Mouse (Mus musculus): ENCODE measurements at regions not wholly inside any gene's neighbourhood (a gene's known extent, or its start where the extent isn't known, plus 50 kb on each side); places are given as distances from the start of the nearest gene placed in this dataset.

DNA sequence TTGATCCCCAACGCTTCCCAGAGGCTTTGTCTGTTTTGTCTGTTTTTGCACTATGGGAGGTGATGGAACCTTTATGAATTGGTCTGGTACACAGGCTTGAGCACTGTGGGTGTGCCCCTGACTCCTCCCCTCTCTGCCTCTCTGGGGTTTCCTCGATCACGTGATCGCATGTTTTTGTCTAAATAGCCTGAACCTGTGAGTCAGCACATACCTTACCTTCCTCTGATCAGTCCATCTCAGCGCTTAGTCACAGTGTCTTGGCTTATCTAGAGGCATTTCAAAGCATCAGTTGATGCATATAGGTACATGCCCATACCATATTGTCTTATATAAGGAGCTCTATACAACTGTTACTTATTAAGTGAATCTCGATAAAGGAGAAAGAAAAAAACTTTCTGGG, 72.4 kb upstream of the Hnrnpk start:
- no peak overlapping the region for H3K27ac ChIP-seq (ENCODE audit: low read depth)
- H3K4me1 ChIP-seq (ENCODE audit: control insufficient read depth, insufficient read depth), result no peaks in the 10 kb centered on the region
- TF ChIP-seq EP300 (IDR thresholded peaks at IDR 0.05; ENCODE audit: low read depth) (no peak), CTCF (IDR thresholded peaks at IDR 0.05; ENCODE audit: low read depth) (no peak)
- no peak overlapping the region for H3K4me3 ChIP-seq (ENCODE audit: low read depth, low read length)
- no peak overlapping the region for H3K9ac ChIP-seq (replicated peaks; ENCODE audit: low read depth, low read length)
- H3K4me2 ChIP-seq (ENCODE audit: low read depth, low read length), result no peak overlapping the region
- H3K36me3 ChIP-seq (replicated peaks; ENCODE audit: control insufficient read depth, insufficient read depth, low read length), result no peaks in the 10 kb centered on the region
- H3K27me3 ChIP-seq (ENCODE audit: control insufficient read depth, insufficient read depth, low read length), result no peaks in the 10 kb centered on the region
- 59% methylated on average over 6 of the region's 6 CpGs for WGBS
- H3K9me3 ChIP-seq (replicated peaks; ENCODE audit: control insufficient read depth, low read length), result no peaks in the 10 kb centered on the region
- ATAC-seq (ENCODE audit: insufficient read depth, low read depth), result no peak
- DNase-seq (ENCODE audit: low spot score), result no peak

DNA sequence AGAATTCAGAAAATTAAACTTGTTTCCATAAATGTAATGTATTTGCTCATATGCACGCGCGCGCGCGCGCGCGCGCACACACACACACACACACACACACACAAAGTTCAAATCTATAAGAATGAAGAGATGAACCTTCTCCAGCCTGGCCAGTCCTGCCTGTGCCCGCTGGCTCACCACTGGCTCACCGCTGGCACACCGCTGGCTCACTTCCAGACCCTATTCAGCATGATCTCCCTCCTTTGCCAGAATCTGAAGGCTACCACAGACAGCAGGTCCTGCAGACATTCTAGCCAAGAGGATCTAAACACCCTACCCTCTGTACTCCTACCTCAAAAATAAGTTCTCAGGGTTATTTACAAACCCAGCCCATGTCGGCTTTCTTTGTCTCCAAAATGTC, 69.3 kb upstream of the Hnrnpk start:
- no peaks in the 10 kb centered on the region for H3K36me3 ChIP-seq (replicated peaks; ENCODE audit: control insufficient read depth, insufficient read depth, low read length)
- no peak overlapping the region for H3K9ac ChIP-seq (replicated peaks; ENCODE audit: low read depth, low read length)
- WGBS, result 84% methylated on average over 14 of the region's 14 CpGs
- no peaks in the 10 kb centered on the region for H3K27me3 ChIP-seq (ENCODE audit: control insufficient read depth, insufficient read depth, low read length)
- H3K4me3 ChIP-seq (ENCODE audit: low read depth, low read length), result no peak overlapping the region
- ATAC-seq (ENCODE audit: insufficient read depth, low read depth) (no peak), DNase-seq (ENCODE audit: low spot score) (no peak)
- no peaks in the 10 kb centered on the region for H3K4me1 ChIP-seq (ENCODE audit: control insufficient read depth, insufficient read depth)
- TF ChIP-seq EP300 (IDR thresholded peaks at IDR 0.05; ENCODE audit: low read depth) (no peak), CTCF (IDR thresholded peaks at IDR 0.05; ENCODE audit: low read depth) (no peak)
- H3K27ac ChIP-seq (ENCODE audit: low read depth), result no peak overlapping the region
- H3K9me3 ChIP-seq (replicated peaks; ENCODE audit: control insufficient read depth, low read length), result no peaks in the 10 kb centered on the region
- peak overlapping the region; percentile 74 for H3K4me2 ChIP-seq (ENCODE audit: low read depth, low read length)

DNA sequence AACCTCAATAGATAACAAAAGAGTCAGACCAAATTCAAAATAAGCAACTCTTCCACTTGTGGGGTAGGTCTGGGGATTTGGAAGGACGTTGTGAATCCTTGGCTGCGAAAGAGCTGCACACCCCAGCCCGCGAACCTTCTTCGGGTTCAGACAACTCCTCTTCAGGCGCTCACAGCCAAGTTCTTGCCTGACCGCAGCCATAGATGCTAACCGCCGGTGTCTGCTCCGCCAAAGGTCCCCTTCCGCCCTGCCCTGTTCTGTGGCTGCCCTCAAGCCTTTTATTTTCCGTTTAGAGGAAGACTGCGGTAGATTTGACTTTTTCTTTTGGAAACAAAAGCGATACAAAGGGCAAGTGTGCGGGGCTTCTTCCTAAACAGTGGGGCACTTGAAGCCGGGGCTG, 68.6 kb upstream of the Hnrnpk start:
- H3K4me2 ChIP-seq (ENCODE audit: low read depth, low read length), result peak overlapping the region; percentile 74
- peak overlapping the region; percentile 48 for H3K9ac ChIP-seq (replicated peaks; ENCODE audit: low read depth, low read length)
- WGBS, result 9% methylated on average over 16 of the region's 16 CpGs
- no peak for TF ChIP-seq CTCF (IDR thresholded peaks at IDR 0.05; ENCODE audit: low read depth)
- TF ChIP-seq EP300 (IDR thresholded peaks at IDR 0.05; ENCODE audit: low read depth), result no peak
- no peak for ATAC-seq (ENCODE audit: insufficient read depth, low read depth)
- no peaks in the 10 kb centered on the region for H3K36me3 ChIP-seq (replicated peaks; ENCODE audit: control insufficient read depth, insufficient read depth, low read length)
- peak overlapping the region; percentile 49 for H3K4me3 ChIP-seq (ENCODE audit: low read depth, low read length)
- DNase-seq (ENCODE audit: low spot score), result no peak
- no peaks in the 10 kb centered on the region for H3K27me3 ChIP-seq (ENCODE audit: control insufficient read depth, insufficient read depth, low read length)
- H3K9me3 ChIP-seq (replicated peaks; ENCODE audit: control insufficient read depth, low read length), result no peaks in the 10 kb centered on the region
- no peak overlapping the region for H3K27ac ChIP-seq (ENCODE audit: low read depth)
- no peaks in the 10 kb centered on the region for H3K4me1 ChIP-seq (ENCODE audit: control insufficient read depth, insufficient read depth)

DNA sequence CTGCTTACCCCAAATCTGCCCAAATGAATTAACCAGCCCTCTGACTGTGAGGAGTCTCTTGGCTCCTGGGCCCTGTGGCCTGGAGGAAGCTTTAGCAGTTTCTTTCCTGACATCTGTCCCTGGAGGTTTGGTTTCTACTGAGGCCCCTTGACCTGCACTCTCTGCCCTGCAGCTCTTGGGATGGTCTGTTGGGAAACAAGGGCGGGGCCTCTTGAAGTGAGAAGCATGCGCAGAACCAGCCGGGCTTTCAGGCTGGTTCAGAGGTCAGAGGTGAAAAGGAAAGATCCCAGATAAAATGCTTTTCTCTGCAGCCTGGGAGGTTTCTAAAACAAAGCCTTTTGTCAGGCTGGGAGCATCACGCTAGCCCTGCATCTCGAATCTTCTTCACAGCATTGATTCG, 66.6 kb upstream of the Hnrnpk start:
- TF ChIP-seq CTCF (IDR thresholded peaks at IDR 0.05; ENCODE audit: low read depth), result no peak
- TF ChIP-seq EP300 (IDR thresholded peaks at IDR 0.05; ENCODE audit: low read depth), result no peak
- no peaks in the 10 kb centered on the region for H3K27me3 ChIP-seq (ENCODE audit: control insufficient read depth, insufficient read depth, low read length)
- no peak overlapping the region for H3K27ac ChIP-seq (ENCODE audit: low read depth)
- H3K4me2 ChIP-seq (ENCODE audit: low read depth, low read length), result no peak overlapping the region
- no peaks in the 10 kb centered on the region for H3K36me3 ChIP-seq (replicated peaks; ENCODE audit: control insufficient read depth, insufficient read depth, low read length)
- DNase-seq (ENCODE audit: low spot score), result no peak
- no peak overlapping the region for H3K9ac ChIP-seq (replicated peaks; ENCODE audit: low read depth, low read length)
- H3K4me3 ChIP-seq (ENCODE audit: low read depth, low read length), result no peak overlapping the region
- 58% methylated on average over 6 of the region's 6 CpGs for WGBS
- no peaks in the 10 kb centered on the region for H3K9me3 ChIP-seq (replicated peaks; ENCODE audit: control insufficient read depth, low read length)
- no peaks in the 10 kb centered on the region for H3K4me1 ChIP-seq (ENCODE audit: control insufficient read depth, insufficient read depth)
- ATAC-seq (ENCODE audit: insufficient read depth, low read depth), result no peak

DNA sequence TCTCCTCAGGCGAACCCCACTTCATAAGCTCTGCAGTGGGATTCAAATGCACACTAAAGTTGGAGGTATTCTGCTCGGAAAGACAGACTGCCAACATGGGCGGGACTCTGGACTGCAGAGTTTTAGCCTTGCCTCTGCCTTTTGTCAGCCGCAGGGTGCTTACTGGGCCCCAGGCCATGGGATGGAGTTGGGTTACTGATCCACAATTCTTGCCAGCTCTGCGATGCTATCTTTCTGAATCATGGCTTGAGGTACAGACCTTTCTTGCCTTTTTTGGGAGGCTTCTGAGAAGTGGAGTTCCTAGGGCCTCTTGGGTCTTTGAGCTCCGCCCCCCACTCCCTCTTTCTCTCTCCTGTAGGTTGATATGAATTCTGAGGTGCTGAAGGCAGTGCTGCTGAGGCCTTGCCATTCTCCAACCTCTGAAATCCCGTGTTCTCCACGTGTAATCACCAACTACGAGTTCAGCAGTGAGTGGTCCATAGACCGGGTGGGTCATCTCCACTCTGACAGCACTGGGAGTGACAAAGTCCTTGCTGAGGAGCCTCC, 64.0 kb upstream of the Hnrnpk start:
- no peak overlapping the region for H3K4me2 ChIP-seq (ENCODE audit: low read depth, low read length)
- no peak overlapping the region for H3K9ac ChIP-seq (replicated peaks; ENCODE audit: low read depth, low read length)
- no peaks in the 10 kb centered on the region for H3K4me1 ChIP-seq (ENCODE audit: control insufficient read depth, insufficient read depth)
- H3K27ac ChIP-seq (ENCODE audit: low read depth), result no peak overlapping the region
- ATAC-seq (ENCODE audit: insufficient read depth, low read depth), result no peak
- H3K27me3 ChIP-seq (ENCODE audit: control insufficient read depth, insufficient read depth, low read length), result no peaks in the 10 kb centered on the region
- no peak for DNase-seq (ENCODE audit: low spot score)
- no peaks in the 10 kb centered on the region for H3K9me3 ChIP-seq (replicated peaks; ENCODE audit: control insufficient read depth, low read length)
- TF ChIP-seq CTCF (IDR thresholded peaks at IDR 0.05; ENCODE audit: low read depth) (no peak), EP300 (IDR thresholded peaks at IDR 0.05; ENCODE audit: low read depth) (no peak)
- H3K36me3 ChIP-seq (replicated peaks; ENCODE audit: control insufficient read depth, insufficient read depth, low read length), result no peaks in the 10 kb centered on the region
- 68% methylated on average over 10 of the region's 10 CpGs for WGBS
- no peak overlapping the region for H3K4me3 ChIP-seq (ENCODE audit: low read depth, low read length)
